12 mouse cellular contexts compared by ENCODE assay signal in genomic region chr19:5872931-5873556, GRCm38 (mm10). TPM values are rescaled to one million over a fixed set of nuclear protein-coding genes. Genes with fewer than 3 reads are reported as not detected.
A peak's percentile ranks its signal among the peaks of the same experiment; 100 is the strongest.
DNase-seq lines count a peak whose midpoint lies in the region; ATAC-seq and TF ChIP-seq lines count a peak whose summit lies in the region.
"Had no signal": no experiment of that assay in that cellular context is flagged by ENCODE, and none has a peak within 500 bp of the region (broad histone marks: within the 10 kb centered on the region; RNA-seq: fewer than 3 reads in every experiment).

No protein-coding gene starts in this region.

- no peak for TF ChIP-seq CTCF in stomach, postnatal 0 days (IDR thresholded peaks at IDR 0.05; ENCODE audit: low read depth)

- DNase-seq in forebrain, embryonic 10.5 days (ENCODE audit: extremely low spot score, low spot score): no peak
- no peak for DNase-seq in forebrain, embryonic 14.5 days (ENCODE audit: low spot score)
- DNase-seq in kidney, adult 18-20 months: no peak
- DNase-seq in stomach, postnatal 0 days (ENCODE audit: low spot score): no peak
- DNase-seq in thymus, postnatal 4 days: peak; percentile 50
- DNase-seq in gastrocnemius, postnatal 25 days: no peak

- H3K9ac ChIP-seq in forebrain, embryonic 14.5 days (ENCODE audit: low read length): no peak overlapping the region
- H3K9ac ChIP-seq in kidney, embryonic 14.5 days (ENCODE audit: low read depth, low read length): peak overlapping the region; percentile 25; the same call in 1 of the 2 replicates
- no peak overlapping the region for H3K9ac ChIP-seq in stomach, embryonic 14.5 days (replicated peaks; ENCODE audit: low read depth, low read length)
- H3K9ac ChIP-seq in stomach, postnatal 0 days (ENCODE audit: low read length): no peak overlapping the region

- no peak for ATAC-seq in forebrain, embryonic 14.5 days
- ATAC-seq in kidney, embryonic 14.5 days (ENCODE audit: low FRiP score, low TSS enrichment): no peak
- no peak for ATAC-seq in stomach, embryonic 14.5 days (ENCODE audit: insufficient number of reproducible peaks, insufficient read depth, low FRiP score, low read depth)
- no peak for ATAC-seq in stomach, postnatal 0 days (ENCODE audit: low FRiP score, low TSS enrichment)
- ATAC-seq: Patski had no signal

- no peak overlapping the region for H3K4me2 ChIP-seq in forebrain, embryonic 14.5 days (ENCODE audit: low read length)
- H3K4me2 ChIP-seq in kidney, embryonic 14.5 days (replicated peaks; ENCODE audit: low read depth, low read length): no peak overlapping the region
- H3K4me2 ChIP-seq in stomach, embryonic 14.5 days (replicated peaks; ENCODE audit: low read depth, low read length): peak overlapping the region; percentile 96; the same call in 1 of the 2 replicates
- H3K4me2 ChIP-seq in stomach, postnatal 0 days (replicated peaks; ENCODE audit: low read depth): no peak overlapping the region

- 0 out of 2 replicates have a peak overlapping the region, but pooled peaks have one; percentile 25 for H3K27ac ChIP-seq in forebrain, embryonic 10.5 days
- H3K27ac ChIP-seq in forebrain, embryonic 14.5 days (ENCODE audit: low read depth, low read length): no peak overlapping the region
- H3K27ac ChIP-seq in kidney, embryonic 14.5 days (ENCODE audit: low read depth, low read length): no peak overlapping the region
- no peak overlapping the region for H3K27ac ChIP-seq in stomach, embryonic 14.5 days (ENCODE audit: low read length)
- no peak overlapping the region for H3K27ac ChIP-seq in stomach, postnatal 0 days (replicated peaks)
- H3K27ac ChIP-seq: macrophage had no signal

- TF ChIP-seq EP300 in stomach, postnatal 0 days (optimal IDR thresholded peaks at IDR 0.05): no peak

- WGBS in forebrain, embryonic 10.5 days: 92% methylated on average over 19 of the region's 19 CpGs
- 87% methylated on average over 19 of the region's 19 CpGs for WGBS in forebrain, embryonic 14.5 days
- WGBS in kidney, embryonic 14.5 days: 88% methylated on average over 19 of the region's 19 CpGs
- WGBS in stomach, embryonic 14.5 days: 80% methylated on average over 19 of the region's 19 CpGs
- WGBS in stomach, postnatal 0 days: 83% methylated on average over 19 of the region's 19 CpGs

- H3K27me3 ChIP-seq in forebrain, embryonic 10.5 days (ENCODE audit: poor library complexity, severe bottlenecking): no peaks in the 10 kb centered on the region
- no peaks in the 10 kb centered on the region for H3K27me3 ChIP-seq in forebrain, embryonic 14.5 days (replicated peaks; ENCODE audit: control insufficient read depth, insufficient read depth, low read length)
- no peaks in the 10 kb centered on the region for H3K27me3 ChIP-seq in kidney, embryonic 14.5 days (ENCODE audit: control insufficient read depth, insufficient read depth, low read length)
- H3K27me3 ChIP-seq in stomach, embryonic 14.5 days (ENCODE audit: control insufficient read depth, insufficient read depth, low read length): no peaks in the 10 kb centered on the region
- no peaks in the 10 kb centered on the region for H3K27me3 ChIP-seq in stomach, postnatal 0 days (ENCODE audit: control insufficient read depth, insufficient read depth, low read length)
- H3K27me3 ChIP-seq: Patski had no signal

- peaks cover 44% of the 10 kb centered on the region for H3K36me3 ChIP-seq in forebrain, embryonic 10.5 days (replicated peaks)
- H3K36me3 ChIP-seq in forebrain, embryonic 14.5 days (ENCODE audit: control insufficient read depth, insufficient read depth, low read length): peaks cover 21% of the 10 kb centered on the region
- peaks cover 26% of the 10 kb centered on the region for H3K36me3 ChIP-seq in kidney, embryonic 14.5 days (ENCODE audit: control insufficient read depth, insufficient read depth, low read length)
- H3K36me3 ChIP-seq in stomach, embryonic 14.5 days (ENCODE audit: control insufficient read depth, insufficient read depth, low read length): peaks cover 19% of the 10 kb centered on the region
- no peaks in the 10 kb centered on the region; the same call in 1 of the 2 replicates for H3K36me3 ChIP-seq in stomach, postnatal 0 days (ENCODE audit: control insufficient read depth, insufficient read depth, low read length)

- H3K9me3 ChIP-seq in forebrain, embryonic 10.5 days: no peaks in the 10 kb centered on the region
- H3K9me3 ChIP-seq in forebrain, embryonic 14.5 days (replicated peaks; ENCODE audit: control insufficient read depth, low read length): no peaks in the 10 kb centered on the region
- H3K9me3 ChIP-seq in kidney, embryonic 14.5 days (ENCODE audit: control insufficient read depth, low read length): no peaks in the 10 kb centered on the region
- no peaks in the 10 kb centered on the region for H3K9me3 ChIP-seq in stomach, embryonic 14.5 days (ENCODE audit: control insufficient read depth, low read depth, low read length)
- H3K9me3 ChIP-seq in stomach, postnatal 0 days (ENCODE audit: control insufficient read depth, low read length): no peaks in the 10 kb centered on the region

- H3K4me1 ChIP-seq in forebrain, embryonic 10.5 days: peaks cover 63% of the 10 kb centered on the region
- H3K4me1 ChIP-seq in forebrain, embryonic 14.5 days (ENCODE audit: control insufficient read depth, insufficient read depth, low read length): peaks cover 13% of the 10 kb centered on the region; the same call in 1 of the 2 replicates
- peaks cover 26% of the 10 kb centered on the region for H3K4me1 ChIP-seq in kidney, embryonic 14.5 days (ENCODE audit: control insufficient read depth, insufficient read depth, low read length)
- H3K4me1 ChIP-seq in stomach, embryonic 14.5 days (ENCODE audit: control insufficient read depth, insufficient read depth, low read length): peaks cover 23% of the 10 kb centered on the region
- H3K4me1 ChIP-seq in stomach, postnatal 0 days (replicated peaks; ENCODE audit: control insufficient read depth, insufficient read depth): no peaks in the 10 kb centered on the region; the same call in 1 of the 2 replicates

- peak overlapping the region; percentile 7; the same call in 1 of the 2 replicates for H3K4me3 ChIP-seq in forebrain, embryonic 10.5 days
- H3K4me3 ChIP-seq in forebrain, embryonic 14.5 days (ENCODE audit: low read depth, low read length): no peak overlapping the region
- no peak overlapping the region for H3K4me3 ChIP-seq in kidney, embryonic 14.5 days (ENCODE audit: low read length)
- no peak overlapping the region for H3K4me3 ChIP-seq in stomach, embryonic 14.5 days (ENCODE audit: low read depth, low read length)
- H3K4me3 ChIP-seq in stomach, postnatal 0 days (ENCODE audit: low read depth, low read length): no peak overlapping the region

RNA-seq across cellular contexts. Expression of gene Frmd8, which starts 2.0 kb away (rescaled TPM):
- 36.9 and 40.6 TPM in 2 replicates for polyA plus RNA-seq in forebrain, embryonic 10.5 days (2016; fragmentation: Nextera tagmentation; extraction: Ambion mirVana)
- polyA plus RNA-seq in forebrain, embryonic 14.5 days (2014; fragmentation: Nextera tagmentation; extraction: Ambion mirVana): 13.1 and 16.0 TPM in 2 replicates
- 17.4 and 26.5 TPM in 2 replicates for polyA plus RNA-seq in kidney, embryonic 14.5 days (2014; fragmentation: Nextera tagmentation; extraction: Ambion mirVana)
- polyA plus RNA-seq in stomach, embryonic 14.5 days (2014; fragmentation: Nextera tagmentation; extraction: Ambion mirVana): 18.3 and 18.6 TPM in 2 replicates
- polyA plus RNA-seq in stomach, postnatal 0 days (2015; fragmentation: Nextera tagmentation; extraction: Ambion mirVana): 13.8 and 18.8 TPM in 2 replicates
- total RNA-seq in gastrocnemius, postnatal 25 days (2021): 1 to 10 TPM; 3.7 to 6.4 TPM

RNA-seq across cellular contexts. Expression of gene Slc25a45, which starts 4.6 kb away (rescaled TPM):
- polyA plus RNA-seq in forebrain, embryonic 10.5 days (2016; fragmentation: Nextera tagmentation; extraction: Ambion mirVana): 1.5 and 2.0 TPM in 2 replicates
- polyA plus RNA-seq in forebrain, embryonic 14.5 days (2014; fragmentation: Nextera tagmentation; extraction: Ambion mirVana): 1.7 TPM in 2 replicates
- polyA plus RNA-seq in kidney, embryonic 14.5 days (2014; fragmentation: Nextera tagmentation; extraction: Ambion mirVana): 3.3 and 3.5 TPM in 2 replicates
- 1.8 and 2.8 TPM in 2 replicates for polyA plus RNA-seq in stomach, embryonic 14.5 days (2014; fragmentation: Nextera tagmentation; extraction: Ambion mirVana)
- 2.9 and 3.2 TPM in 2 replicates for polyA plus RNA-seq in stomach, postnatal 0 days (2015; fragmentation: Nextera tagmentation; extraction: Ambion mirVana)
- total RNA-seq in gastrocnemius, postnatal 25 days (2021): 1 to 10 TPM in 1 of 2 experiments, under 1 TPM in 1; 0.59 to 1.3 TPM

RNA-seq across cellular contexts. Expression of gene Tigd3, which starts 20.9 kb away (rescaled TPM):
- 9.0 and 9.1 TPM in 2 replicates for polyA plus RNA-seq in forebrain, embryonic 10.5 days (2016; fragmentation: Nextera tagmentation; extraction: Ambion mirVana)
- 7.0 and 7.1 TPM in 2 replicates for polyA plus RNA-seq in forebrain, embryonic 14.5 days (2014; fragmentation: Nextera tagmentation; extraction: Ambion mirVana)
- polyA plus RNA-seq in kidney, embryonic 14.5 days (2014; fragmentation: Nextera tagmentation; extraction: Ambion mirVana): 2.9 and 4.0 TPM in 2 replicates
- 3.1 and 3.2 TPM in 2 replicates for polyA plus RNA-seq in stomach, embryonic 14.5 days (2014; fragmentation: Nextera tagmentation; extraction: Ambion mirVana)
- polyA plus RNA-seq in stomach, postnatal 0 days (2015; fragmentation: Nextera tagmentation; extraction: Ambion mirVana): 0.77 and 1.0 TPM in 2 replicates
- under 1 TPM; 0.15 to 0.35 TPM for total RNA-seq in gastrocnemius, postnatal 25 days (2021)

RNA-seq across cellular contexts. Expression of gene Dpf2, which starts 39.8 kb away (rescaled TPM):
- polyA plus RNA-seq in forebrain, embryonic 10.5 days (2016; fragmentation: Nextera tagmentation; extraction: Ambion mirVana): 246 and 247 TPM in 2 replicates
- polyA plus RNA-seq in forebrain, embryonic 14.5 days (2014; fragmentation: Nextera tagmentation; extraction: Ambion mirVana): 127 and 136 TPM in 2 replicates
- 132 and 167 TPM in 2 replicates for polyA plus RNA-seq in kidney, embryonic 14.5 days (2014; fragmentation: Nextera tagmentation; extraction: Ambion mirVana)
- 132 and 148 TPM in 2 replicates for polyA plus RNA-seq in stomach, embryonic 14.5 days (2014; fragmentation: Nextera tagmentation; extraction: Ambion mirVana)
- 47.0 and 54.9 TPM in 2 replicates for polyA plus RNA-seq in stomach, postnatal 0 days (2015; fragmentation: Nextera tagmentation; extraction: Ambion mirVana)
- total RNA-seq in gastrocnemius, postnatal 25 days (2021): 10 to 100 TPM; 80.6 to 83.5 TPM

RNA-seq across cellular contexts. Expression of gene Cdc42ep2, which starts 51.6 kb away (rescaled TPM):
- 1.1 and 1.5 TPM in 2 replicates for polyA plus RNA-seq in forebrain, embryonic 10.5 days (2016; fragmentation: Nextera tagmentation; extraction: Ambion mirVana)
- polyA plus RNA-seq in forebrain, embryonic 14.5 days (2014; fragmentation: Nextera tagmentation; extraction: Ambion mirVana): 7.9 and 9.6 TPM in 2 replicates
- 10.5 and 10.8 TPM in 2 replicates for polyA plus RNA-seq in kidney, embryonic 14.5 days (2014; fragmentation: Nextera tagmentation; extraction: Ambion mirVana)
- 7.3 and 7.4 TPM in 2 replicates for polyA plus RNA-seq in stomach, embryonic 14.5 days (2014; fragmentation: Nextera tagmentation; extraction: Ambion mirVana)
- polyA plus RNA-seq in stomach, postnatal 0 days (2015; fragmentation: Nextera tagmentation; extraction: Ambion mirVana): 7.9 and 8.1 TPM in 2 replicates
- total RNA-seq in gastrocnemius, postnatal 25 days (2021): 10 to 100 TPM; 12.0 to 13.0 TPM
- total RNA-seq: common myeloid progenitor, adult 5-6 weeks; hematopoietic stem cell, adult 5-6 weeks had no signal
